Mouse (Mus musculus) lung, postnatal 0 days (tissue): ENCODE measurements around the gene Tssk1.

Experiments used
- CTCF ChIP-seq: IDR thresholded peaks from 2 replicates; pipeline ENCODE4 v1.5.1; 2016; ENCODE audit warnings: antibody characterized with exemption, mild to moderate bottlenecking
- EP300 ChIP-seq: IDR thresholded peaks from 2 replicates; pipeline ENCODE4 v1.6.1; 2016; ENCODE audit warnings: antibody characterized with exemption, mild to moderate bottlenecking, control low read depth

GRCm38 (mm10) chr16:17898462-17898861 lies 4.4 kb downstream of the Tssk1 start, which contains the start of the genes Dgcr2 and Tssk2:
- TF ChIP-seq EP300 = no peak
- no peak for TF ChIP-seq CTCF
